Mouse (Mus musculus) CD4-positive naive resting alpha-beta T cell, adult 57 days (primary cell): Measurements from ENCODE around the gene Tbpl1. TPM values are rescaled to one million over a fixed set of nuclear protein-coding genes. Genes with fewer than 3 reads are reported as not detected.

Source experiments
- total RNA-seq: library from RNA; stranded (reverse); gene quantifications from one replicate; pipeline ENCODE4 v1.2.4, GENCODE M21; 2023

Gene Tbpl1
- 61.5 TPM for total RNA-seq

GRCm38 (mm10) chr10:22731272-22732093 lies at the start of gene Tbpl1:
Gene Tbpl1 (minus strand): TSS chr10:22731938.

Other genes starting within 250 kb of the Tbpl1 start
- not detected for gene Slc2a12, start 86.9 kb downstream of the Tbpl1 start, total RNA-seq
- gene Tcf21, start 88.2 kb upstream of the Tbpl1 start, total RNA-seq = not detected